Mouse (Mus musculus): Measurements from ENCODE around the gene Hmga2.
"Not testable (repeated sequence)": the region's sequence is repeated elsewhere in the genome, so short reads cannot be mapped to it uniquely, and the experiment has no call there.

Gene Hmga2

DNA sequence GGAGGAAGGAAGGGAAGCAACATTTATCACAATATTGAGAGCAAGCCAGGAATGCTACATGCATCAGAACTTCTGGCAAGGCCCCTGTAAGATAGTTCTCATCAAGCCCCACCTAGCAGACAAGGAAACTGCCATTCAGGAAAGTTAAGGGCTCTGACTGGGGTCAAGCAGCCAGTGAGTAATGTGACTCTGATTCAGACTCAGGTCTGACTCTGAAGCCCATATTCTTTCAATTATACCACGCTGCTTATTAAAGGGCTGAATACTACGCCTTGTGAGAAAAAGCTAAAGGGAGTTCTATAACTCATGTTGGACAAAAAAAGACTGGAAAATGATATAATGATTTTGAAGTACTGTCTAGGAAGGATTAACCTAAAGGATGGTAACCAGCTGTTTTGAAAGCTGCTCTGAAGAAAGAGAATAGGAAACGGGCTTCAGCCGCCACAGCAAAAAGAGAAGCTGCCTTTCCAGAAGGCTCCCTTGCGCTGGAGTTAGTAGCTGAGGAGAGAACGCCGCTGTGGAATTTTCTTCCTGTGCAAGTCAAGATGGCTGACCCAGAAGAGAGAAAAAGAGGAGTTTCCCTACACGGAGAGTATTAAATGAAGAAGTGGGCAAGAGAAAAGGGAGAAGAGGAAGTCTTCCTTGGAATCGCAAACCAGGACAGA is 76.3 kb downstream of the Hmga2 start:
- DNase-seq (ENCODE audit: extremely low read depth, insufficient read length, low spot score), result no peak

DNA sequence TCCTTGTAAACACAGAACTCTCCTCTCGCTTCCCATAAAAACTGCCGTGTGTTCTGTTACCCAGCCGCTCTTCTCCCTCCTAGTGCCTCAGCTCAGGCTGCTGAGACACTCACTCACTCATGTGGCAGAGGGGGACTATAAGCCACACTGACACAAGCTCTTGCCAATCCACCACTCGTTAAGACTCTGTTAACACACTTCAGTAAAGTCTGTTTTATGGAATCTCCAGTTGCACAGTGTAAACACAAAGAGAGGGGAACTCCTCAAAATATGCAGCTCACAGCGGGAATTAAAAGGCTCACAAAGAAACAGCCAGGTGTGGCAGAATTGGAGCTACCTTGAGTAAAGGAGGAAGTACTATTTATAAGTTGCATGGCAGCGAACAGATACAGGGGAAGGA is 77.5 kb downstream of the Hmga2 start:
- no peak for DNase-seq (ENCODE audit: extremely low read depth, insufficient read length, low spot score)

DNA sequence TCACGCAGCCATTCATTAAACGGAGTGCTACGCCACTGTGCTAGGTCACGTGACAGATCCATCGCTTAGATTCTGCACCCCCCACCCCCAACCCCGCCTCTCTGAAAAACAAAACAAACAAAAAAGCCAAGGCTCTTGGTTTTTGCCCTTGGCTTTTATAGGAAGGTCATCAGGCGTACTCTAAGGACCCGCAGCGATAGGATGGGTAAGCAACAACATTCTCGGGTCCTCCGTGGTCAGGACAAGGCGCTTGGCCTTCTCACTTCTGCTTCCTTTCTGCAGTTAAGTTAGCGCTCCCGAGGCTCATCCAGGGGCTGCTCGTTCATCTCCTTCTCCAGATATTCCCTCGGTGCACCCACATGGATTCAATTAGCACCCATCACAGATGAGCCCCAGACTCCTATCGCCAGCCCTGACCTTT is 79.0 kb downstream of the Hmga2 start:
- no peak for DNase-seq (ENCODE audit: extremely low read depth, insufficient read length, low spot score)

DNA sequence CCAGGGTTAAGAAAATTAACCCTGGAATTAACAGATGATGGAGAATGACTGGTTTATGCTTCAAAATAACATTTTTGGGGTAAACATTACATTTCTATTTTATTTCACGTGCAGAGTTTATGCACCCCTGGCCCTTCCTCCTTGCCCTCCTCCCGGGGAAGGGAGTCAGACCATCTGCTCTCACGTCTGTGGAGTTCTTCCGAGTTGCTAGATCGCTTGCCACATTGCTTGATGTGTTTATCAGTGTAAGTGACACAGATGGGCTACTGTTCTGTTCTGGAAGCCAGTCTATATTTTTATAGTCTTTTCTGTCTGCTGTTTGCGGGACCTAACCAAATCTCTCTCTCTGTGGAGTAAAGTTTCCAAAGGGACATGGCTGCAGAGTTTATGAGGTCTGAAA is 80.7 kb downstream of the Hmga2 start:
- no peak for DNase-seq (ENCODE audit: extremely low read depth, insufficient read length, low spot score)

DNA sequence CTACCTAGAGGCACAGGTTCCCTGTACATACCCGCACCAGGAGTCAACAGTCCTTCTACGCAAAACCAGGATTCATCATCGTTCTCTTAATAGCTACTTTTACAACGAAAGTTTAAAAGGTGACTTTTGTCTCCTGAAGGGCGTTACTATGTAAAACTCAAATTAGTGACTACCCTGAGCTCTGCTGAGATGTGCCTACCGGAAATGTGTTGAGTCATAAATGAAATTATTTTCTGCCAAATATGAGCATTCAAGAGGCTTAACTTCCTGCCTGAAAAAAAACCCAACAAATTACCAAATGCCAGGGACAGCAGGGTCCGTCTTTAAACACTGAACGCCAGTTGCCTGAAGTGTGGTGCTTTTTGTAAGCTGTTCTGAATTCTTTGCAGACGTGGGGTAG is 81.5 kb downstream of the Hmga2 start:
- DNase-seq (ENCODE audit: extremely low read depth, insufficient read length, low spot score), result no peak

DNA sequence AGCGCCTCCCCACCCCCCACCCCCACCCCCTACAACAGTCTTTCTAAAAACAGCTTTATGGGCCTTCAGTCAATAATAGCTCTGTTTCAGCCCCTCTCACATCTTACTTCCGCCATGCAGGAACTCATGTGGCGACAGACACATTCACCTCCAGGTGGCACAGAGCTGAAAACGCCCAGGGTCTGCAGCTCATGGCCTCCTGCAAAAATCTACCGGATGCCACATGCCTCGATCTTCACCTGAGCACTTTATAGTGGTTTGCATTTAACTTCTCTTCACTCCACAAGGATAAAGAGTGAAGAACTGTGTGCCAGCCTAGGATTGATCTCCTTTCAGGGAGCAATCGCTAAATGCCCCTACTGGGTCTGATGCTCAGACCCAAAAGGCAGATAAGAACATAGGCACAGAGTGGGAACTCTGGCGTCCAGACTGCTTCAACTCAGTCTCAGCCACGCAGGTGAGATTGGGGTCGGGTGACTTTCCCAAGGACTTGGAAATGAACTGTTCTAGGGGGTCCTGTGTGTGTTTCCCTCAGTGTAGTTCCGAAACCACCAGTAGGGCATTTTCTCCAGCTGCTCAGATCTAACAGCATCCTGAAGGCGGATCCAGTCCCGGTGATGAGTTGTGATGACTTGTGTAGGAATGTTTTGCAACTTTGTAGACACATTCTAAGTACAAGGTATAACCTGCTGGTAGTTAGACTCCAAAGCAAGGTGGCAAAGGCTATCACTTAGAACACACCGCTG is 84.1 kb downstream of the Hmga2 start:
- DNase-seq (ENCODE audit: extremely low read depth, insufficient read length, low spot score), result no peak

DNA sequence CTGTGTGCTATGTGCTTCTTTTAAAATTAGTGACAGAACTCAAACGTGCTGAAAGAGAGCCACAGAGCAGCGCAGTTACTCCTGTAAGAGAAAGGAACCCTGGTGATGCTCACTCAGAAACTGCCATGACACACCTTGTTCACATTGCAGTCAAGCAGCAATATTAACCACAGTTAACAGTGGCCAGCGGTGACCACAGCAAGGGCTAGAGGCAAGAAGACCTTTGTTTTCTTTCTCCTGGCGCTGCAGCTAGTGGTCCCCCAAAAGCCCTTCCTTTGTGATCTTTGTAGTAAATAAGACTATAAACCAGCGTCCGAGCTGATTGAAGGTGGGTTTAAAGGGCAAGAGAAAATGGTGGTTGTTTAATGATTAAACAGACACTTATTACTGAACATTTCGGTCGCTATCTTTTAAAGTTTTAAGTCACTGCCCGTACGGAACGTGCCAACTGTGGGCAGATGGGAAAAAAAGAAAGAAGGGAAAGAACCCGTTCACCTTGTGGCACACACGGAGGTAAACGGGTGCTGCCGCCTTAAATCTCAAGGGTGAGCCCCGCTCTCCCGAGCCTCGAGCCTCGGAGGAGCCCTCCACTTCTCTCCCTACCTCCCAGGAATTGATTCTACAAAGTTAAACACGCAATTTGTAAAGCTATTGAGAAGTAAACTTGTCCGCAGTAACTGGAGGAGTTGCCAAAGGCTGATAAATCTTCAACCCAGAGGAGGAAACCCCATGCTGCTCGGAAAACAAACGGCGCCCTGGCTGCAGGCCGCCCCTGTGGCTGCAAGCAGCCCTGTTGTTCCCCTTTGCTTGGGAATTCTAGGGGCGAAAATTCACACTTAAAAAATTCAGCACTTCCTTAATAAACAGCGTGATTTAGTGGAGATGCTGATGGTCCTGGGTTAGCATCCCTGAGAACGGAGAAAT is 85.1 kb downstream of the Hmga2 start:
- no peak for DNase-seq (ENCODE audit: extremely low read depth, insufficient read length, low spot score)

DNA sequence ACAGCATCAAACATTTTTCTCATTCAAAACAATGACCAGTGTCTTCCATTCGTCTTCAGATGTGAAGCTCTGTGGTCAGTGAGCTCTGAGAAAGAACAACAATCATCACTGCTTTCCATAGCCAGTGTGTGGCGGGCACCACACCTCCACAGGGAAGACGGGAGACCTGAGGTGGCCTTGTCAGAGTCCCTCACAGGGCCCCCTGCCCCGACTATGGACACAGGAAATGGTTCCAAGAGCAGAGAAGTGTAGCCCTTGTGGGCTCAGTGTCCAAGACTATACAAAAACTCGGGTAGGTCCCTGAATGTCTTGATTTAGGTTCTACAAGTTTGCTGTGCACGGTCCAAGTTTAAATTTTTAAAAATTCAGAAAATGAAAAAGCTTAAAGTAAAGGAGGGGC is 86.6 kb downstream of the Hmga2 start:
- no peak for DNase-seq (ENCODE audit: extremely low read depth, insufficient read length, low spot score)

DNA sequence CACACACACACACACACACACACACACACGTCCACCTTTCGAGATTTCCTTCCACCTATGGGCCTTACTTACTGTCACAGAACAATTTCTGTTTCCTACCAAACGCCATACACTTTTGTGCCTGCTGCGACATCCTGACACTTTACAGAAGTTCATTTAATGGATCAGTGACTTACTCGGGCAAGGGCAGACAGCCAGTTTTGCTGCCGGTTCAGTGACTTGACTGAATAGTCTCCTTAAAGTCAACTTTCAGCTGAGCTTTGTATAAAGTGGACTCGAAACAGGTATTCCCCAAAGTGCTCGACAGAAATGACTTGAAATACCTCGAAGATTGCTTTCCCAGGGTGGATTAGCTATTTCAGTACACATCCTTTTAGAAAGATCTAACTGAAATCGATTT is 87.3 kb downstream of the Hmga2 start:
- no peak for DNase-seq (ENCODE audit: extremely low read depth, insufficient read length, low spot score)

DNA sequence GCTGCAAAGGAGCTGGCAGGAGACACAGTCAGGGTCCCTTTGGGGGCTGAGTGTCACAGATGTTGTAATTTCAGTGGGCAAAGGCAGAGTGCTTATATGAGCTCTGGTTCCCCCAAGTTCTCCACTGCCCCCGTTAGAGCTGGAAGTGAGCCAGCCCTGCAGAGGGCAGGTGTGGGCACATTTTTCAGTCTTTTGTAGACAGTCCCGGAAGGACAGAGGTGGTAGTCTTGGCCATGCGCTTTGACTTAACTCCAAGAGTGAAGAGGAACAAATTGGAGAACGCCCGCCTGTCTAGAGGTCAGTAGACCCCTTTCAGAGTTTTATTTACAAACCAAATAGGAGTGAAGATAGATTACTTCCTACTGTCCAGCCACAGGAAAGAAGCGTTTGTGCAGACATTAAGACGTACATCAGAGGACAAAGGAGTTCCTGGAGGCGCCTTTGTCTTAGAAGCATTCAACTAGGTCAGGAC is 87.8 kb downstream of the Hmga2 start:
- DNase-seq (ENCODE audit: extremely low read depth, insufficient read length, low spot score), result no peak

DNA sequence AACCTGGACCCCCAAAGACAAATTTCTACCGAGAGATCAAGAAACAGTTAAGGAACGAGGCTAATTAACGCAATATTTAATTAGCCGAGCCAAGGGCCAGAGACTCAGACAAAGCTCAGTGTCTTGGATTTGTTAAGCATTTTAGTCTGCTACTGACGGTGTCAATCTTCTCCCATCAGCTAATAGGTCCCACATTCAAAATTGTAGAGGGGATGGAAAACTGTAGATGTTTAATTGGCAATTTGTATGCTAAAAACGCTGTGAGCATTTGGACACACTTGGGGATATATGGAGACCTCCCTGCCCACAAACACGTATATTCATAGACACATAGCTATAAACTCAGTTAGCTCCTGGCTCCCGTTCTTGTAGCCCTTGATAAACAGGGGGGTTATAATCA is 89.2 kb downstream of the Hmga2 start:
- DNase-seq (ENCODE audit: extremely low read depth, insufficient read length, low spot score), result no peak

DNA sequence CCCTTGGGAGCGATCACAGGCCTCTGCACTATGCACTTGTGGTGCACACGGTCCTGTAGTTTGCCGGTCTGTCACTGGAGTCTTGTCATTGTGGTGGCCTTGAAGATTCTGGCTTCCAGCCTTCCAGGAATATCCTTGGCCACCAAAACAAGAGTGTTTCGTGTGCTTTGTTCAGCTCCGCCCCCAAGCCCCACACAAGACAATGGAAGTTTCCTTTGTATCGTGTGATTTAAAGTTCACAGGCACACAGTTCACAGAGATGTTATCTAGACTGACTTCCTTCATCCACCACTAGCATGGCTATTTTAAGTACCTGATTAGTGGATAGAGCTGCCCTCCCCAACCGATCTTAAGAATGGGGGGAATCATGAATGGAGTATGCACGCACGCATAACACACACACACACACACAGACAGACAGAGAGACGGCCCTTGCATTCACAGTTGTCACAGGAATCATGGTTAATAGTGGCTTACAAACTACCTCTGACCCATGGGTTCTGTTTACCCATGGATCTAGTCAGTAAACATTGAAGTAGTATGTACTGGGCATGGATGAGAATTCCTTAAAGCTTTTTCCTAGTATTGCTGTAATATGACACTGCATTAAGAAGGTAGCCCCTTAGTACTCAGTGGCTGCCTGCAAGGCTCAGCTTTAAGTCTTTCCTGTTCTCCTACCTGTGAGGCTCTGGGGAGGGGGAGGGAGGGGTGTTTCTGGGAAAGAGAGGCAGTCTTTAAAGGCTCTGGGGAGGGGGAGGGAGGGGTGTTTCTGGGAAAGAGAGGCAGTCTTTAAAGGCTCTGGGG is 91.3 kb downstream of the Hmga2 start:
- DNase-seq (ENCODE audit: extremely low read depth, insufficient read length, low spot score), result no peak

DNA sequence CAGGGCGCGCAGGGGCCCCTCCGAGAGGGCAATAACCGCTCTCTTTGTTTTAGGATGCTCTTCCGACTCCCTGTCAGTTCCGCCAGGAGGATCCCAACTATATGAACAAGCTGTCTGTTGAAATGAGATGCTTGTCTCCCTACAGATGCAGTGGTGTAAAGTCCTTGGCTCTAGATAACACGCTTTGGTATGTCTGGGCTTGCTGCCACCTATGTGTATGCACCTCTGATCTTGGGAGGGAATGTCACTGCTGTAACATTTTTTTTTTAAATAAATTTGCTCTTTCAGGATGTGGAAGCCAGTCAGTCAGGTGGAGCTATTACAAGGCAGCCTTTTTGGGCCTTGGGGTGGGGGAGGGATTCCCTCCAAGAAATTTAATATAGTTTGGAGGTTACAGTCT is 92.2 kb downstream of the Hmga2 start:
- DNase-seq (ENCODE audit: extremely low read depth, insufficient read length, low spot score), result no peak

DNA sequence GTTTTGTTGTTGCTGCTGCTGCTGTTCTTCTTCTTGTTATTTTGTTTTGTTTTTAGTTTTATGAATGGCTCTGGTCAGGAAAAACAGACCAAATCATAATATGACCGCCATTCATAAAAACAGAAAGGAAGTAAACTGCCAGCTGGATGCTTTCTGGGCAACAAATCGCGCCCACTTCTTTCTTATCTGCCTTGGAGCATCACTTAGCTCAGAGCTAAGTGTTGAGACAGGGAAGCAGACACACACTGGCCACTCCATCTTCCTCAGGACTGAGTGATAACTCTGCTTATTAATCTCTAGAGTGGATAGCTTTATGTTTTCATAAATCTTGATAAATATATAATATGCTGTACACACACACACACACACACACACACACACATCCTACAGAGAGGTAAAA is 98.5 kb downstream of the Hmga2 start:
- DNase-seq (ENCODE audit: extremely low read depth, insufficient read length, low spot score), result no peak

DNA sequence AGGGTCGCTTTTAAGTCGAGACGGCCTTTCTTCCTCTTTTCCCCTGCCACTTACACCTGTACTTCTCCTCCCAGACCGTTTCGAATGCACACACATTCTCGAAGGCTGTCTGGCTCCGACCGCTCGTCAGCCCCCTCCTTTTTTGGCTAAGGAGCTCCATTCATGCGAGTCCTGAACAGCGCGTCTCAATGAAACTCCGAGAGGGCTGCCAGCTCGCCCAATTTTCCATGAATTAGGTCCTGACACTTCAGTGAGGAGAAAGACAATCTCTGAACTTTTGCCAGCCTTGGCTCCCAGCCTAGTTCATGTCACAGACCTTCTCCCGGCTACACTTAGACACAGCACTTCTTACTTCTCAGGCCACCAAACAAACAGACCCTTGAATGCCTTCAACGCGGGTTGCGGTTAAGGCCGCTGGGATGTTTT is 98.9 kb downstream of the Hmga2 start:
- DNase-seq (ENCODE audit: extremely low read depth, insufficient read length, low spot score), result no peak

DNA sequence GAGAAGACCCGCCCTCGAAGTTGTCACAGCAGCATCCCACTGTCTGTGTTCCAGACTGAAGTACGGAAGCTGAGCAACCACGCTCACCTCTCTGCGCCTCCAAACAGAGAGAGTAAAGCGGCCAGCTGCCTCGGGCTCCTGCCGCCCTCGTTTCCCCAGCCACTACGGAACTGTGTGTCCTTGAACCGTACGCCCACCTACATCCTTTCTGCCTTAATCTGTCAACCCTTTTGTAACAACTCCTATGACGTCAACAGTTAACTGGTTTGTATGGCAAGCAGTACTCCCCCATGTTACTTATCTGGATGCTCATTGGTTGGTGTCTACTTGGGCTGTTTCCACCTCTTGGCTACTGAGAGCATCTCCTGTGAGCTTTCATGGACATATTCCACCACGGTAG is 100.8 kb downstream of the Hmga2 start:
- DNase-seq (ENCODE audit: extremely low read depth, insufficient read length, low spot score), result no peak

DNA sequence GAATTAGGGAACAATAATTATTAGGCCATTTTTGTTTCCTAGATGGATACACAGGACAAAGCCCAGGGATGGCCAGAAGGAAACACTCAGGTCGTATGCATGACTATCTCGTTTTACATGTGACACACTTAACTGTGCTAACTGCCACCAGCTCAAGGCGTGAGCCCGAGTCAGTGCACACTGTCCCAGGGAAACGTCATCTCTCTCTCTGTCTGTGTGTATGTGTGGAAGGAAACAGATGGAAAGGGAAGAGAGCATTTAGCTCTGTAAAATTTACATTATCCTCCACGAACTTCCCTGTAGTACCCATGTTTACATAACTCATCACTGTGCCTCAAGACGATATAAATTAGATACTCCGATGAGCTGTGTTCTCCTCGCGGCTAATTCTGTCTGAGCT is 105.1 kb downstream of the Hmga2 start:
- no peak for DNase-seq (ENCODE audit: extremely low read depth, insufficient read length, low spot score)

DNA sequence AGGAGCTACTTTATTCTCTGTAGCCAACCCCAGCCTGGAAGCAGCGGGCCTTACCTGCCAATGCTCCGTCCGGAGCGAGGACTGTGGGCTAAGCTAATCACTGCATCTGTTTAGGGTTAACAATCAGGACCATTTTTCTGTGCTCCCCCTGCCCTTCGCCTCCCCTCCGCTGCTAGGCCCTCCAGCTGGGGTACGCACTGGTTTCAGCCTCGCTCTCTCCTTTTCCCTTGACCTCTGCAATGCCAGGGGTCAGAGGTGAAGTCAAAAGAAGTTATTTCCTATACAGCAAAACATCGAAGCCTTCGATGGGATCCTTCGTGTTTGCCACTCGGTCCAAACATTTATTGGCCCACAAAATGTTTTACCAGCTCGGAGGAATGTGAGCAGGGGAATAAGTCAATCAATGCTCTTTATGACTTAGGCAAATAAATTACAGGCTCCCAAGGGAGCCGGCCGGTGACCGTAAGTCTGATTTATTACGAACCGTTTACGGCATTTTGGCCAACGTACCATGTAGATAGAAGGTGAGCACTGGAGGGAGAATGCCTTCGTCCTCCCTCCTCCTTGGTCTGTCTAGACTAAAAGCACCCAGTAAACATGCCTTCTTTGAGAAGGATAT is 107.0 kb downstream of the Hmga2 start:
- DNase-seq (ENCODE audit: extremely low read depth, insufficient read length, low spot score), result no peak

DNA sequence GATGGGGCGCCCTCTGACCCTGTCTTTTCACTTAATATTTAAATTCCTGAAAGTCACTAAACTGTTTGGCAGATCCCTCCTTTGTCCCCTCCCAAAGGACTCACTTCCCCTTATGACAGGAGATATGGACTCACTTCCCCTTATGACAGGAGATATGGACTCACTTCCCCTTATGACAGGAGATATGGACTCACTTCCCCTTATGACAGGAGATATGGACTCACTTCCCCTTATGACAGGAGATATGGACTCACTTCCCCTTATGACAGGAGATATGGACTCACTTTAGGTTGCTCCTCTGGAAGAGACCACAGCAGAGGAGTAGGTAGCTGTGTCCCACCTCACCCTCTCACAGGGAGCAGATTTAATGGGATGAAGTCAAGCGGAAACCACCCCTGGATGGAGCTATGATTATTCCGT is 110.1 kb downstream of the Hmga2 start:
- not testable (repeated sequence) for DNase-seq (ENCODE audit: extremely low read depth, insufficient read length, low spot score)
